Mouse (Mus musculus) skeletal muscle tissue, adult 2 months (tissue): ENCODE measurements around the gene Pde3a.

Experiments
- DNase-seq: peaks from one replicate; pipeline ENCODE4 v3.0.0-alpha.2; 2012; ENCODE audit warnings: low read depth, low spot score

Gene Pde3a

GRCm38 (mm10) chr6:141488619-141489018, 239.6 kb downstream of the Pde3a start:
- DNase-seq = no peak

- no peak for DNase-seq
Measured at GRCm38 (mm10) chr6:141494909-141495308, 245.8 kb downstream of the Pde3a start.

DNA sequence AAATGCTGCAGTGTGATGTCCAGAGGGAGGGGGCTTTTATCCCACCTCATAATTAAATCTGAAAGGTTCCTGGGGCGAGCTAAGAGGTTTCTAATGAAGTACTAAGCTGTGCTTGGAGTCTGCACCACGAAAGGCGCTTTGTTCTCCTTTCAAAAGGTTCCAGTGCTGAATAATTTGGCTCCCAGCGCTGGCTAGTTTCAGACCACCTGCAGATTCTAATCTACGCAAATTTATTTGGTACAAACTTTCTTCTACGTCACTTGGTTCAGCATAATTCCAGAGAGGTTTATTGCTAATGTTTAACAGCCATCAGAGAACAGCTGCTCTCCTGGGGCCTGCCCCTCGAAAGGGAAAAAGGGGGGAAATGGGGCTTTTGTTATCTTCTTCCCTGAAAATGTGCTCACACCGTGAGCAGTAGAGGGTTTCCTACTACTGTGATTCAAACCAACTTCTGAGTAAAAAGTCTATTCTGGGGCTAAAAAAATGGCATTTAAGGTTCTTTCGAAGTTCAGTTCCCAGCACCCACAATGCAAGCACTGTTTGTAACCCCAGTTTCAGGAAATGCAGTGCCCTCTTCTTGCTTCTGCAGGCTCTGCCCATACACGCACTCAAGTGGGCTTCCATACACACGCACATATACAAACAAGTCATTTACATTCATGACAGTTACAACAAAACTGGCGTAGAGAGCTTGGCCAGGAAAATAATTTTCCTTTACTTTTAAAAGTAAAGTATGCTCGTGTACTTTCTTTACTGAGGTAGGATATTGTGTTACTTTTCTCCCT, 246.8 kb downstream of the Pde3a start:
- DNase-seq = no peak

DNA sequence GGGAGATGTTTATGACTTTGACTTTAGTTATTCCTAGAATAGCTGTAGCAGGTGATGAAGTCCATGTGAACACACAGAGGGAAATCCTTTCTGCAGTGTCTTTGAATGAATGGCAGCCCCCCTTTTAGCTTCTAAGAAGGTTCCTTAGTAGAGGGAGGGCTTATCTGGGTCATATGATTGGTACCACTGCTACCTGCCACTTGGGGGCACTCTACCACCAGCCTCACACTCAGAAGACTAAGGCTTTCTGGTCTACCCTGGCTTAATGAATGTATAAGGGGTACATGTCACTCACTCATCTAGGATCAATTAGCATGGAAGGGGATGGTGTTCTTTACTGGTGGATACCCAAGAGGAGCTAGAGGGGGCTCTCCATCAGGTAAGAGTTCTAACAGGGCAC, 250.4 kb downstream of the Pde3a start:
- no peak for DNase-seq

DNA sequence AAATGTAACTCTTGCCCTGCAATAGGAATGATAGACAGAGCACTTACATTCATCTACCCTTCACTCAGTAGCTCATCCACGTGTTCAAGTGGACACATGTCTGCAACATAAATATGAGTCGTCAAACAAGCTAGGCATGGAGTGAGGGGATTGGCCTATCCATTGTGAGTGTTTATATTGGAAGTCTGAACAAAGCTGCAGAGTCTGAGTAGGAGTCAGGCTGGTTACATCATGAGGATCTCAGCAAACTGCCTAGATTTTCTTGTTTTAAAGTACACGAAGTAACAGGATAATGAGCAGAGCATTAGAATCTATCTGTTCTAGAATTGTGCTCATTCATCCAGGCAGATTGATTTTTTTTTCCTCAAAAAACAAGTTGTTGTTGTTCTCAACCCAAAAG, 252.1 kb downstream of the Pde3a start:
- no peak for DNase-seq

- no peak for DNase-seq
Measured at GRCm38 (mm10) chr6:141522541-141522940, 273.5 kb downstream of the Pde3a start.

DNA sequence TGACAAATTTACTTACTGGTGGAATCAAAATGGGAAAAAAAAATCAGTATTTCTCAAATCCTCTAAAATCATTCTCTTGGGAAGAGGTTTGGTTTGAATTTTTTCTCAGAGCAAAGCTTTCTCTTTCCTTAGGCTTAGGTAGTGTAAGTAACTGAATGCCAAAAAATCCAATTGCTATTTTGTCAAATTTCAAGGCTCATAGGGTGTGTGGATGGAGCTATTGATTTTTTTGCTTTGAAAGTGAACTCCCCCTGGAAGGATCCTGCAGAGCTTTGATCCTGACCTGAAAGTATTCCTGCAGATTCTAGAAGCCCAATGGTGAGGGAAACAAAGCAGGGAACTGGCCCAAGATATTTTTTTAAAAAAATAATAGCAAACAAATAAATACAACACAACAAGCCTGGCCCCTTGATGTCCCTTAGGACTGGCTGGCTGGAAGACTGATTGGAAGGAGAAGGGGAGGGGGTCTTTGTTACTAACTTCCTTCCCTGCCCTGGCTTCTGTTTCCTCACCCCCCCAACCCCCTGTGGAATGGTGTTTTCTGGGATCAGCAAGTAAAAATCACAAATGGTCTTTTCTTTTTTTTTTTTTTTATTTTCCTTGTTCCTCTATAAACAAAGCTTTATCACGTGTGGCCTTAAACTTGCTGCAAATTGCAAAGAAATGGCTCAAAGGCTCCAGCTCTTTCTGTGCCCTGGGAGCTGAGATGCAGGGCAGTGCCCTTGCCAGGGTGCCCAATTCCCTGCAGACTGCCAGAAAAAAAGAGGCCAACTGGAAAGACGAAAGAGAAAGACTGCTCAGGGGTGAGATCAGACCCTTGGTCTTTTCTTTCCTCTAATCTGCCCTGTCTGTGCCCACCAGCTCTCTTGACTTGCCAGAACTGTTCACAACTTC, 274.9 kb downstream of the Pde3a start, which contains the start of gene Slco1c1:
TSS of gene Slco1c1 (plus strand) at position 622 of the 894 bp plus-strand sequence.
- DNase-seq = no peak

- DNase-seq = no peak
Measured at GRCm38 (mm10) chr6:141525787-141526186, 276.7 kb downstream of the Pde3a start.

DNA sequence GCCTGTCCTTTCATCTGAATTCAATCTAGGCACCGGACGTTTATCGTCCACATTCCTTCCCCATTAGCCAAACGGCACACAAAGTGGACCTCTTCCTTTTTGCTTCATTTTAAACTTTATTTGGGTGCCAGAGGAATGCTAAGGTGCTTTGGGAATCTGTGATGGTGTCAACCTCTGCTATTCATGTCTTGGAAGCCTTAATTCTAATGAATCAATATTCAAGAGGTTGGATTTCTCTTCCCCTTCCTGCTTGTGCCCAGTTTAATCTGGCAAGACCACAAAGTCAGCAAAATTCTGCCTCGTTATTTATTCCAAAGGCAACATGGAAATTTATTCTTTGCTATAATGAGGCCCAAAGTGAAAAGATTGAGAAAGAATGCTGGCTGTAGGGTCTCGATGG, 281.8 kb downstream of the Pde3a start:
- no peak for DNase-seq

DNA sequence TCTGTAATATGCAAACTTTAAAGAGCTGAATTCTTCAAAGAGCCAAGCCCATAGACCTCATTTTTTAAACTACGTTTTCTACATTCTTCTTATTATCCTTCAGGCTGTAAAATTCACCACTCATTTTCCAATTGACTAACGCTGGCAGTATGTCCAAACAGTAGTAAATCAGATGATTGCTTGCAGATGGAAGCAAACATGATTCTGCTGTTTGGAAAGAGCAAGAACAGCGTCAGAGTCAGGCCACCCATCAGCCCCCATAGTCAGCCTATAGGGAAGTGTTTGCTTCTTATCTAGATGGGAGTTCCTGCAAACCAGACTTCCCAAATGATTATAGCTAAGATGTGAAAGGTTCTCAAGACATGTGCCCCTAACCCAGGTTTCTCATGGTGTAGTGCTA, 288.2 kb downstream of the Pde3a start:
- no peak for DNase-seq

GRCm38 (mm10) chr6:141541136-141541535, 292.1 kb downstream of the Pde3a start:
- DNase-seq = no peak

DNA sequence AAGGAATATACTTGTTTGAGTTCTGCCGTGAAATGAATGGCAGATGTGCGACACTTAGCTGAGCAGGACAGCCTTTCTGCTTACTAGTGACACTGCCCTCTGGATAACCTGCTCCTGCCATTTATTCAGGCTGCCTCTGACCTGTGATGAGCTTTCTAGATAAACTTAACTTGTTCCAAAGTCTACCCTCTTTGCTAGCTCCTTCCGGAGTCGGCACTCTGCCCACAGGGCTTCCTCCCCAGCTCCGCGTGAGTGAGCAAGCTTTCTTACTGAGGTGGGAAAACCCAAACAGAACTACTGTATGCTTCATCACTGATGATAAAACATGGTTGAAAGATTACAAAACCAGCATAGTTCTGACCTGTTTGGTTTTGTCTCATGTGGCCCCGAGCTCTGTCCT, 294.3 kb downstream of the Pde3a start:
- DNase-seq = no peak
